Mouse (Mus musculus): Measurements from ENCODE around the gene H2al1h. TPM values are rescaled to one million over a fixed set of nuclear protein-coding genes. Genes with fewer than 3 reads are reported as not detected.
"Not testable (repeated sequence)": the region's sequence is repeated elsewhere in the genome, so short reads cannot be mapped to it uniquely, and the experiment has no call there.

H2al1h gene
- total RNA-seq (2017) = not detected in 2 replicates

DNA sequence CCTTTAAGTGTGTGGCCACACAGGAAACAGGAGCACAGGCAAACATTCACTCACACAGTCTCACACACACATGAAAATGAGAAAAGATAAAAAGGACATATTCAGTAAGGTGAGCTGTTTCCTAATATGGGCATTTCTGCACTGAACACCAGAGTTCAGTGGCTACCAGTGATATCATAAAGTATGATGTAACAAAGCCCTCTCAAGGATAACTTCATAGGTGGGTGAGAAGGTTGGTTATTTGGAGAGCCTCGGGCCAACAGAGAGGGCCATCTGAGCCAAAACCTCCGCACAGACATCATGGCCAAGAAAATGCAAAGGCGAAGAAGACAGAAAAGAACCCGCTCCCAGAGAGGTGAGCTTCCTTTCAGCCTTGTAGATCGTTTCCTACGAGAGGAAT lies at the start of gene H2al1h:
Gene H2al1h (plus strand): TSS at position 301 of the 400 bp plus-strand sequence.
- ATAC-seq (replicated peaks in 1 of 2; ENCODE audit: insufficient read depth in 1 of 2, low FRiP score in 2 of 2, low TSS enrichment in 1 of 2, low read depth in 1 of 2, poor library complexity in 2 of 2, severe bottlenecking in 2 of 2) = not testable (repeated sequence)

DNA sequence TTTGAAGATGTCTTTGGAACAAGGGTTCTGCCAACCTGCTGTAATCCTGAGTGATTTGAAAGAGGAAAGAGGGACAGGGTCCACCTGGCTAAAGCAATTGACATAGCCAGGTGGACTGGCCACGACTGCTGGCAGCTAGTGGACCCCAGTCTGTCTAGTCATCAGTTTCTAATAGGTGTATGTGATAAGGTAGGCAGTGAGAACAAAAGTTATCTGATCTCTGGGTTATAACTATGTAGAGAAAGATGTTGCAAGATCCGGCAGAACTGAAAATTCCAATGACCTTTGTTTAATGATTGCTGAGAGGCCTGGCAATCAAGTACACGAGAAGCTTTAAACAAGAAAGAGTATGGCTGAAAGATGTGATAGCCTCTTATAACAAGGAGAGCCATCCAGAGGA lies 48.1 kb upstream of the H2al1h start:
- no peak for ATAC-seq (replicated peaks in 1 of 2; ENCODE audit: insufficient read depth in 1 of 2, low FRiP score in 2 of 2, low TSS enrichment in 1 of 2, low read depth in 1 of 2, poor library complexity in 2 of 2, severe bottlenecking in 2 of 2)

DNA sequence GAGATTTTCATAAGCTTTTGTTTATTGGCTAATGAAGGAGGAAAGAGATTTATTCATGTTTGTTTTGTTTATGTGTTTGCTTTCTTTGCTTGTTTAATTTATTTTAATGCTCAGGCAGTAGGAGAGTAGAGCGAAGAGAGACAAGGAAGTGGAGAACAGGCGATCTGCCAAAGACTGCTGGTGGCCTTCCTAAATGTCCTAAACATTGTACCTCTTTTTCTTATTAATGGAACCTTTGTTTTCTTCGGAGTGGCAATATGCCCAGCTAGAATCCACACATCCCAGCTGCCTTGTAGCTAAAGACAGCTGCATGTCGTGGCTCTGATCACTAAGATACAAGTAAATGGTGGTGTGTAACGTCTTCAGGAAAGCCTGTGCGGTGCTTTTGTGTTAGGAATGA lies 44.2 kb upstream of the H2al1h start:
- ATAC-seq (replicated peaks in 1 of 2; ENCODE audit: insufficient read depth in 1 of 2, low FRiP score in 2 of 2, low TSS enrichment in 1 of 2, low read depth in 1 of 2, poor library complexity in 2 of 2, severe bottlenecking in 2 of 2) = no peak

DNA sequence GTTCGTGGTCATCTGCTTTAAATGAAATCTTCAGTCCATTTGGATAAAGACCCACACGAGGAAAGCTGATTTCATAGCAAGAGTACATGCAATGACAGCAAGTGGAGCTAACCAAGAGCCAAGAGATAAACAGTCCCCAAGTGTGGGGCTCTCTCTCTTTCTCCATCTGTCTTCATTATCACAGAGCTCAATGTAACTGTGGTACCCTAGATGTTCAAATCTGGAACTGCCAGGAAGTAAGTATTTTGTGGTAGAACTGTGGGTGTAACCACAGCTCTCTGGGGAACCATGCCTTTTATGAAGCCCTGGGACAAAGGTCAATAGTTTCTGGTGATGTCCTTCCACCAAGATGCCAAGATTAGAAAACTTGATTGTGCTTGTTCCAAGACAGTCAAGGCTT lies 40.6 kb upstream of the H2al1h start:
- ATAC-seq (replicated peaks in 1 of 2; ENCODE audit: insufficient read depth in 1 of 2, low FRiP score in 2 of 2, low TSS enrichment in 1 of 2, low read depth in 1 of 2, poor library complexity in 2 of 2, severe bottlenecking in 2 of 2) = no peak

DNA sequence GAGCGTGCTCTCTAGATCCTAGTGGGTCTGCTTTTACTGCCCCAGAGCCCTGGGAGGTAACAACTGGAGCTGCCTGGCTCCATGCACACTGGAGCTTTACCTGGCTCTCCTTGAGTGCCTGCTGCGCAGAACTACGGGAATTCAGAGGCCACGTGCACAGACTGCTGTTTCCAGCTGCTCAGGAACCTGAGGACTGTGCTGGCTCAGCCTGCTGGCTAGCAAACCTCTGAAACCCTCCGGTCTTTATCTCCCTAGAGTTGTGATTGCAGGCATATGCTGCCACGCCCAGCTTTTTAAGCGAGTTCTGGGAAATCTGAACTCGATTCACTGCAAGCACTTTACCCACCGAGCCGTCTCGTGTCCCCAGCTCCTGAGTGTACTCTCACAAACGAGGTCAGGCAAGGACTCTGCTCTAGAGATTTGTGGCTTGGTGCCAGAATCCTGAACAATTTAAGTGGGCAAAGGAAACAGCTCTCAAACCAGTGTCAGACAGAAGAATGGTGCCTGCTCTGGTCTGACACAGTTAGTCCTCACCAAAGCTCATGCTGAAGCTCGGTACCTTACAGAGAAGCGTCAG lies 32.9 kb upstream of the H2al1h start:
- no peak for ATAC-seq (replicated peaks in 1 of 2; ENCODE audit: insufficient read depth in 1 of 2, low FRiP score in 2 of 2, low TSS enrichment in 1 of 2, low read depth in 1 of 2, poor library complexity in 2 of 2, severe bottlenecking in 2 of 2)

DNA sequence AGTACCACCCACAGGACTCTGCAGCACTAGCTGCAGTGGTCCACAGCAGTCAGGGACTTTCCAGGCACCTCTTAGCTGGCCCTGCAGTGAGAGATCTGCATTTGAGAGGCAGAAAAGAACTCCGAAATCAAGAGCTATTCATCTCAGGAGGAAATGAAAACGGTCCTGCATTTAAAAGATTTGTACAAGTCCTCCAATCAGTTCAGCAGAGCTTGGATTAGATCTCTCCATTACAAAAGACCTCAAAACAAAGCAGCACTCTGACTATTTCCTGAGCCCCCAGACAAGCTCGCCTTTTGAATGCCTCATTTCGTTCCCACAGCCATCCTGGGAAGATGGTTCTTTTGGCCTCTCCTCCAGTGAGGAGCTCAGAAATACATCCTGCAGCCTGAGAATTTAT lies 32.0 kb upstream of the H2al1h start:
- no peak for ATAC-seq (replicated peaks in 1 of 2; ENCODE audit: insufficient read depth in 1 of 2, low FRiP score in 2 of 2, low TSS enrichment in 1 of 2, low read depth in 1 of 2, poor library complexity in 2 of 2, severe bottlenecking in 2 of 2)

DNA sequence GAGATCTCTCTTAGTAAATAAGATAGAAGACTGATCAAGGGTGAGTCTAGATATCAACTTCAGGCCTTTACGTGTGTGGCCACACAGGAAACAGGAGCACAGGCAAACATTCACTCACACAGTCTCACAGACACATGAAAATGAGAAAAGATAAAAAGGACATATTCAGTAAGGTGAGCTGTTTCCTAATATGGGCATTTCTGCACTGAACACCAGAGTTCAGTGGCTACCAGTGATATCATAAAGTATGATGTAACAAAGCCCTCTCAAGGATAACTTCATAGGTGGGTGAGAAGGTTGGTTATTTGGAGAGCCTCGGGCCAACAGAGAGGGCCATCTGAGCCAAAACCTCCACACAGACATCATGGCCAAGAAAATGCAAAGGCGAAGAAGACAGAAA lies 22.3 kb upstream of the H2al1h start, which contains the start of gene H2al1a:
Gene H2al1a (plus strand): TSS at position 301 of the 400 bp plus-strand sequence.
- ATAC-seq (replicated peaks in 1 of 2; ENCODE audit: insufficient read depth in 1 of 2, low FRiP score in 2 of 2, low TSS enrichment in 1 of 2, low read depth in 1 of 2, poor library complexity in 2 of 2, severe bottlenecking in 2 of 2) = not testable (repeated sequence)

DNA sequence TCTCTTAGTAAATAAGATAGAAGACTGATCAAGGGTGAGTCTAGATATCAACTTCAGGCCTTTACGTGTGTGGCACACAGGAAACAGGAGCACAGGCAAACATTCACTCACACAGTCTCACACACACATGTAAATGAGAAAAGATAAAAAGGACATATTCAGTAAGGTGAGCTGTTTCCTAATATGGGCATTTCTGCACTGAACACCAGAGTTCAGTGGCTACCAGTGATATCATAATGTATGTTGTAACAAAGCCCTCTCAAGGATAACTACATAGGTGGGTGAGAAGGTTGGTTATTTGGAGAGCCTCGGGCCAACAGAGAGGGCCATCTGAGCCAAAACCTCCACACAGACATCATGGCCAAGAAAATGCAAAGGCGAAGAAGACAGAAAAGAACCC lies 19.2 kb upstream of the H2al1h start, which contains the start of gene H2al1b:
Gene H2al1b (plus strand): TSS at position 301 of the 400 bp plus-strand sequence.
- ATAC-seq (replicated peaks in 1 of 2; ENCODE audit: insufficient read depth in 1 of 2, low FRiP score in 2 of 2, low TSS enrichment in 1 of 2, low read depth in 1 of 2, poor library complexity in 2 of 2, severe bottlenecking in 2 of 2) = not testable (repeated sequence)

DNA sequence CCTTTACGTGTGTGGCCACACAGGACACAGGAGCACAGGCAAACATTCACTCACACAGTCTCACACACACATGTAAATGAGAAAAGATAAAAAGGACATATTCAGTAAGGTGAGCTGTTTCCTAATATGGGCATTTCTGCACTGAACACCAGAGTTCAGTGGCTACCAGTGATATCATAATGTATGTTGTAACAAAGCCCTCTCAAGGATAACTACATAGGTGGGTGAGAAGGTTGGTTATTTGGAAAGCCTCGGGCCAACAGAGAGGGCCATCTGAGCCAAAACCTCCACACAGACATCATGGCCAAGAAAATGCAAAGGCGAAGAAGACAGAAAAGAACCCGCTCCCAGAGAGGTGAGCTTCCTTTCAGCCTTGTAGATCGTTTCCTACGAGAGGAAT lies 15.9 kb upstream of the H2al1h start, which contains the start of gene H2al1c:
Gene H2al1c (plus strand): TSS at position 301 of the 400 bp plus-strand sequence.
- not testable (repeated sequence) for ATAC-seq (replicated peaks in 1 of 2; ENCODE audit: insufficient read depth in 1 of 2, low FRiP score in 2 of 2, low TSS enrichment in 1 of 2, low read depth in 1 of 2, poor library complexity in 2 of 2, severe bottlenecking in 2 of 2)

DNA sequence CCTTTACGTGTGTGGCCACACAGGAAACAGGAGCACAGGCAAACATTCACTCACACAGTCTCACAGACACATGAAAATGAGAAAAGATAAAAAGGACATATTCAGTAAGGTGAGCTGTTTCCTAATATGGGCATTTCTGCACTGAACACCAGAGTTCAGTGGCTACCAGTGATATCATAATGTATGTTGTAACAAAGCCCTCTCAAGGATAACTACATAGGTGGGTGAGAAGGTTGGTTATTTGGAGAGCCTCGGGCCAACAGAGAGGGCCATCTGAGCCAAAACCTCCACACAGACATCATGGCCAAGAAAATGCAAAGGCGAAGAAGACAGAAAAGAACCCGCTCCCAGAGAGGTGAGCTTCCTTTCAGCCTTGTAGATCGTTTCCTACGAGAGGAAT lies 12.8 kb upstream of the H2al1h start, which contains the start of gene H2al1d:
Gene H2al1d (plus strand): TSS at position 301 of the 400 bp plus-strand sequence.
- ATAC-seq (replicated peaks in 1 of 2; ENCODE audit: insufficient read depth in 1 of 2, low FRiP score in 2 of 2, low TSS enrichment in 1 of 2, low read depth in 1 of 2, poor library complexity in 2 of 2, severe bottlenecking in 2 of 2) = not testable (repeated sequence)

DNA sequence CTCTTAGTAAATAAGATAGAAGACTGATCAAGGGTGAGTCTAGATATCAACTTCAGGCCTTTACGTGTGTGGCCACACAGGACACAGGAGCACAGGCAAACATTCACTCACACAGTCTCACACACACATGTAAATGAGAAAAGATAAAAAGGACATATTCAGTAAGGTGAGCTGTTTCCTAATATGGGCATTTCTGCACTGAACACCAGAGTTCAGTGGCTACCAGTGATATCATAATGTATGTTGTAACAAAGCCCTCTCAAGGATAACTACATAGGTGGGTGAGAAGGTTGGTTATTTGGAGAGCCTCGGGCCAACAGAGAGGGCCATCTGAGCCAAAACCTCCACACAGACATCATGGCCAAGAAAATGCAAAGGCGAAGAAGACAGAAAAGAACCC lies 9.7 kb upstream of the H2al1h start, which contains the start of gene H2al1e:
Gene H2al1e (plus strand): TSS at position 301 of the 400 bp plus-strand sequence.
- not testable (repeated sequence) for ATAC-seq (replicated peaks in 1 of 2; ENCODE audit: insufficient read depth in 1 of 2, low FRiP score in 2 of 2, low TSS enrichment in 1 of 2, low read depth in 1 of 2, poor library complexity in 2 of 2, severe bottlenecking in 2 of 2)

DNA sequence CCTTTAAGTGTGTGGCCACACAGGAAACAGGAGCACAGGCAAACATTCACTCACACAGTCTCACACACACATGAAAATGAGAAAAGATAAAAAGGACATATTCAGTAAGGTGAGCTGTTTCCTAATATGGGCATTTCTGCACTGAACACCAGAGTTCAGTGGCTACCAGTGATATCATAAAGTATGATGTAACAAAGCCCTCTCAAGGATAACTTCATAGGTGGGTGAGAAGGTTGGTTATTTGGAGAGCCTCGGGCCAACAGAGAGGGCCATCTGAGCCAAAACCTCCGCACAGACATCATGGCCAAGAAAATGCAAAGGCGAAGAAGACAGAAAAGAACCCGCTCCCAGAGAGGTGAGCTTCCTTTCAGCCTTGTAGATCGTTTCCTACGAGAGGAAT lies 6.4 kb upstream of the H2al1h start, which contains the start of gene H2al1f:
Gene H2al1f (plus strand): TSS at position 301 of the 400 bp plus-strand sequence.
- ATAC-seq (replicated peaks in 1 of 2; ENCODE audit: insufficient read depth in 1 of 2, low FRiP score in 2 of 2, low TSS enrichment in 1 of 2, low read depth in 1 of 2, poor library complexity in 2 of 2, severe bottlenecking in 2 of 2) = not testable (repeated sequence)

DNA sequence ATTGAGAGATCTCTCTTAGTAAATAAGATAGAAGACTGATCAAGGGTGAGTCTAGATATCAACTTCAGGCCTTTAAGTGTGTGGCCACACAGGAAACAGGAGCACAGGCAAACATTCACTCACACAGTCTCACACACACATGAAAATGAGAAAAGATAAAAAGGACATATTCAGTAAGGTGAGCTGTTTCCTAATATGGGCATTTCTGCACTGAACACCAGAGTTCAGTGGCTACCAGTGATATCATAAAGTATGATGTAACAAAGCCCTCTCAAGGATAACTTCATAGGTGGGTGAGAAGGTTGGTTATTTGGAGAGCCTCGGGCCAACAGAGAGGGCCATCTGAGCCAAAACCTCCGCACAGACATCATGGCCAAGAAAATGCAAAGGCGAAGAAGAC lies 3.3 kb upstream of the H2al1h start, which contains the start of gene H2al1g:
Gene H2al1g (plus strand): TSS at position 301 of the 400 bp plus-strand sequence.
- ATAC-seq (replicated peaks in 1 of 2; ENCODE audit: insufficient read depth in 1 of 2, low FRiP score in 2 of 2, low TSS enrichment in 1 of 2, low read depth in 1 of 2, poor library complexity in 2 of 2, severe bottlenecking in 2 of 2) = not testable (repeated sequence)

DNA sequence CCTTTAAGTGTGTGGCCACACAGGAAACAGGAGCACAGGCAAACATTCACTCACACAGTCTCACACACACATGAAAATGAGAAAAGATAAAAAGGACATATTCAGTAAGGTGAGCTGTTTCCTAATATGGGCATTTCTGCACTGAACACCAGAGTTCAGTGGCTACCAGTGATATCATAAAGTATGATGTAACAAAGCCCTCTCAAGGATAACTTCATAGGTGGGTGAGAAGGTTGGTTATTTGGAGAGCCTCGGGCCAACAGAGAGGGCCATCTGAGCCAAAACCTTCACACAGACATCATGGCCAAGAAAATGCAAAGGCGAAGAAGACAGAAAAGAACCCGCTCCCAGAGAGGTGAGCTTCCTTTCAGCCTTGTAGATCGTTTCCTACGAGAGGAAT lies 3.1 kb downstream of the H2al1h start, which contains the start of gene H2al1i:
Gene H2al1i (plus strand): TSS at position 301 of the 400 bp plus-strand sequence.
- ATAC-seq (replicated peaks in 1 of 2; ENCODE audit: insufficient read depth in 1 of 2, low FRiP score in 2 of 2, low TSS enrichment in 1 of 2, low read depth in 1 of 2, poor library complexity in 2 of 2, severe bottlenecking in 2 of 2) = not testable (repeated sequence)

DNA sequence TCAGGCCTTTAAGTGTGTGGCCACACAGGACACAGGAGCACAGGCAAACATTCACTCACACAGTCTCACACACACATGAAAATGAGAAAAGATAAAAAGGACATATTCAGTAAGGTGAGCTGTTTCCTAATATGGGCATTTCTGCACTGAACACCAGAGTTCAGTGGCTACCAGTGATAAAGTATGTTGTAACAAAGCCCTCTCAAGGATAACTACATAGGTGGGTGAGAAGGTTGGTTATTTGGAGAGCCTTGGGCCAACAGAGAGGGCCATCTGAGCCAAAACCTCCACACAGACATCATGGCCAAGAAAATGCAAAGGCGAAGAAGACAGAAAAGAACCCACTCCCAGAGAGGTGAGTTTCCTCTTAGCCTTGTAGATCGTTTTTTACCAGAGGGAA lies 6.2 kb downstream of the H2al1h start, which contains the start of gene H2al1j:
Gene H2al1j (plus strand): TSS at position 301 of the 400 bp plus-strand sequence.
- ATAC-seq (replicated peaks in 1 of 2; ENCODE audit: insufficient read depth in 1 of 2, low FRiP score in 2 of 2, low TSS enrichment in 1 of 2, low read depth in 1 of 2, poor library complexity in 2 of 2, severe bottlenecking in 2 of 2) = not testable (repeated sequence)

DNA sequence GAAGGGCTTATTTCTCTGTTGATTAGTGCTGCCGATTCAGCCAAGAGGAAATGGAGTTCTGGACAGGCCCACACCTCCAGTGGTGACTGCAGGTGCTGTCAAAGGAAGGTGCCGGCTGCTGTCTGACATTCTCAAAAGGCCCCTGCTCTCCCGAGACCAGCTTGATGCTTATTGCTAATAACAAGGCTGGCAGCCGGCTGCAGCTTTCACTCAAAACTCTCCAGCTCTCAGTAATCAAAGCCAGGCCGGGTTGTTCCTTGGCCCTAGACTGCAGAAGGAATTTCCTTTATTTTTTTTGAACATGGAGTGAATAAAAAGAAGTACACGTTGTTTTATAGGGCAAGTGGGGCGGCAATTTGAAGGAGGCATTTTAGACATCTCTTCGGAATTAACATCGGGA lies 24.5 kb downstream of the H2al1h start:
- ATAC-seq (replicated peaks in 1 of 2; ENCODE audit: insufficient read depth in 1 of 2, low FRiP score in 2 of 2, low TSS enrichment in 1 of 2, low read depth in 1 of 2, poor library complexity in 2 of 2, severe bottlenecking in 2 of 2) = no peak

DNA sequence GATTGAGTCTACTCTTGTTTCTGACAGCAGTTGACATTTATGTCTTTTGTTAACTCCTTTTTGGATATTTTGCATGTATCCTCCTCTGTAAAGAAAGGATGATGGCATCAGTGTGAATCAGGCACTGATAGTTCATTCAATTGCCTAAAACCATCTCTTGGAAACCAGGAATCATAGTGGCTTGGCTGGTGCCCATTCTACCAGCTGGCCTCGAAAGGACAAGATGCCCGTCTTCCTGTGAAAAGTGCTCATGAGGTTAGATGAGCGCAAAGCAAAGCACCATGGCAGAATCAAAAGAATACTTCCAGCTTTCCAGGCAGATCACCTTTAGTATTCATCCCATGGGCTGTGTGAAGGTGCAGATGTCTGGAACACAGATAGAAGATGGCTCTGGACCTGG lies 25.5 kb downstream of the H2al1h start:
- no peak for ATAC-seq (replicated peaks in 1 of 2; ENCODE audit: insufficient read depth in 1 of 2, low FRiP score in 2 of 2, low TSS enrichment in 1 of 2, low read depth in 1 of 2, poor library complexity in 2 of 2, severe bottlenecking in 2 of 2)

DNA sequence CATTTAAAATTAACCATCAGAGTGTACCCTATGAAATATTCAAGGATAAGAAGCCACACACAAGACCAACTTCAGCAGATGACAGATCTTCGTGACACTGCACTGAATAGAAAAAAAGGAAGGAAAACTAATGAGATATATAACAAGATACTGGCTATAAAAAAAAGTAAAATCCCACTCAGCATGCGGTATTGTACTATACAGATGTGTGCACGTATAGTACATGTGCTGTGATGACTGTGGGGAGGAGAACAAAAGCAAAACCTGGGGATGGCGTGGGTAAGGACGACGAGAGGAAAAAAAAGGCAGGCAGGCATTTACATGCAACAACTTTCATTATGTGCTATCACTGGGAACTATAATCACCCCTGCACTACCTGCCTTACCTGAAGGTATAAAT lies 39.5 kb downstream of the H2al1h start:
- peak; percentile 29 to 32; a peak in 1 of 4 replicates for ATAC-seq (replicated peaks in 1 of 2; ENCODE audit: insufficient read depth in 1 of 2, low FRiP score in 2 of 2, low TSS enrichment in 1 of 2, low read depth in 1 of 2, poor library complexity in 2 of 2, severe bottlenecking in 2 of 2)

Data from hematopoietic stem cell, adult 5-6 weeks (primary cell).